Mouse (Mus musculus) embryonic fibroblast, embryonic 13.5 days (primary cell): ENCODE results near the gene Ccnd2.

ENCODE experiments used
- CTCF ChIP-seq: IDR thresholded peaks from 2 replicates; pipeline ENCODE4 v1.5.1; 2011; ENCODE audit warnings: mild to moderate bottlenecking, control low read depth, low read length, moderate library complexity, borderline replicate concordance; ENCODE audit not compliant: insufficient read depth
- POLR2A ChIP-seq: IDR thresholded peaks from 2 replicates; pipeline ENCODE4 v1.6.1; 2011; ENCODE audit warnings: low read depth, mild to moderate bottlenecking, control low read depth, low read length, moderate library complexity

DNA sequence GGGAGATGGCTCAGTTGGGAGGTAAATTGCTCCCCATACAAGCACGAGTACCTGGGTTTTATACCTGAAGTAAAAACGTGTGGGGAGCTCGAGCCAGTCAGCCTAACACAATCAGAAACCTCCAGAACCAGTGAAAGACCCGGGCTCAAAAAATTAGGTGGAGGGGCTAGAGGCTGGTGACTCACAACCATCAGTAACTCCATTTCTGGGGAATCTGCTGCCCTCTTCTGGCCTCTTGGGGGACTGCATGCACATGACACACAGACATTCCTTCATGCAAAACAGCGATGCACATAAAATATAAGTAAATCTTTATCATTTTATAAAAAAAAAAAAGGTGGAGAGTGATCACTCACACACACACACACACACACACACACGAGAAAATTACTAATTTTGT, 46.9 kb downstream of the Ccnd2 start:
- TF ChIP-seq CTCF (peak; percentile 38; the same call in 1 of the 2 replicates), POLR2A (no peak)
